Mouse (Mus musculus) liver, adult 2 months (tissue): Measurements from ENCODE around the gene Gabrb3. TPM values are rescaled to one million over a fixed set of nuclear protein-coding genes. Genes with fewer than 3 reads are reported as not detected.

ENCODE experiments used
- DNase-seq: peaks from one replicate; pipeline ENCODE4 v3.0.0-alpha.2; 2011; ENCODE audit warnings: low read depth, low spot score; ENCODE audit errors: extremely low read depth
- H3K27ac ChIP-seq: fragments of 200-500 bp; replicated peaks from 2 replicates; pipeline ENCODE4 v1.5.1; 2012; ENCODE audit warnings: low read depth, mild to moderate bottlenecking, control low read depth, inconsistent platforms, low read length; ENCODE audit not compliant: insufficient read depth
- H3K27me3 ChIP-seq: fragments of 200-500 bp; 2 replicates; pipeline ENCODE4 v1.6.1; 2012; ENCODE audit warnings: mild to moderate bottlenecking, moderate library complexity, low read length, inconsistent platforms; ENCODE audit not compliant: control insufficient read depth, insufficient read depth
- H3K36me3 ChIP-seq: fragments of 200-500 bp; 2 replicates; pipeline ENCODE4 v1.6.1; 2012; ENCODE audit warnings: low read length, inconsistent platforms; ENCODE audit not compliant: control insufficient read depth, insufficient read depth
- H3K4me1 ChIP-seq: fragments of 200-500 bp; 2 replicates; pipeline ENCODE4 v1.6.1; 2011; ENCODE audit warnings: low read length; ENCODE audit not compliant: control insufficient read depth, insufficient read depth
- H3K4me3 ChIP-seq: fragments of 200-500 bp; 2 replicates; pipeline ENCODE4 v1.5.1; 2011; ENCODE audit warnings: low read depth, mild to moderate bottlenecking, control low read depth, low read length, moderate library complexity; ENCODE audit not compliant: insufficient read depth
- H3K79me2 ChIP-seq: fragments of 200-500 bp; 2 replicates; pipeline ENCODE4 v1.6.1; 2012; ENCODE audit warnings: inconsistent platforms, mild to moderate bottlenecking, low read length, moderate library complexity; ENCODE audit not compliant: control insufficient read depth, insufficient read depth
- H3K9ac ChIP-seq: fragments of 200-500 bp; 2 replicates; pipeline ENCODE4 v1.6.1; 2012; ENCODE audit warnings: low read depth, mild to moderate bottlenecking, control low read depth, inconsistent platforms, low read length
- CTCF ChIP-seq: fragments of 200-500 bp; IDR thresholded peaks from 2 replicates; pipeline ENCODE4 v1.5.1; 2011; ENCODE audit warnings: low read depth, low read length, control low read depth
- POLR2A ChIP-seq: fragments of 200-500 bp; IDR thresholded peaks from 2 replicates; pipeline ENCODE4 v1.6.1; 2011; ENCODE audit warnings: low read length, control low read depth; ENCODE audit not compliant: insufficient read depth; ENCODE audit errors: extremely low read depth
- WGBS: fragments of 180-500 bp; shearing (Covaris S2); methylation state at CpG from one replicate; pipeline ENCODE4 v1.1.7; 2018; 5-methylcytosine and 5-hydroxymethylcytosine counted together
- polyA plus RNA-seq: library from polyadenylated mRNA; depleted of rRNA; stranded (reverse); fragments of >200 nt; gene quantifications from 2 replicates; pipeline ENCODE4 v1.2.3, GENCODE M21; 2012; rRNA removed
- total RNA-seq: library from RNA; depleted of rRNA; stranded (reverse); fragments of >200 nt; gene quantifications from 2 replicates; pipeline ENCODE4 v1.2.3, GENCODE M21; 2014; rRNA removed

The Gabrb3 gene
- total RNA-seq (0.27 and 0.28 TPM in 2 replicates), polyA plus RNA-seq (0.07 and 0.55 TPM in 2 replicates)

GRCm38 (mm10) chr7:57419392-57419791 is at the start of gene Gabrb3:
Gene Gabrb3 (plus strand): TSS chr7:57419692.
- Histone ChIP-seq H3K79me2 (no peaks in the 10 kb centered on the region), H3K27me3 (no peaks in the 10 kb centered on the region), H3K9ac (no peak within 1 kb of the TSS), H3K36me3 (no peaks in the 10 kb centered on the region), H3K27ac (no peak within 1 kb of the TSS), H3K4me1 (no peaks in the 10 kb centered on the region), H3K4me3 (no peak within 1 kb of the TSS)
- 76% methylated on average over 2 of the region's 2 CpGs for WGBS
- no peak for TF ChIP-seq POLR2A
- TF ChIP-seq CTCF = no peak
- no peak for DNase-seq

GRCm38 (mm10) chr7:57384112-57384511 is 35.4 kb upstream of the Gabrb3 start:
- Histone ChIP-seq H3K36me3 (no peaks in the 10 kb centered on the region), H3K9ac (no peak overlapping the region), H3K4me1 (no peaks in the 10 kb centered on the region), H3K4me3 (no peak overlapping the region), H3K27me3 (peaks cover 4% of the 10 kb centered on the region; the same call in 1 of the 2 replicates), H3K79me2 (no peaks in the 10 kb centered on the region), H3K27ac (no peak overlapping the region)
- peak; percentile 28 for DNase-seq
- TF ChIP-seq POLR2A = no peak
- TF ChIP-seq CTCF = no peak
- WGBS = 27% methylated on average over 4 of the region's 4 CpGs

GRCm38 (mm10) chr7:57386517-57387340 is 32.8 kb upstream of the Gabrb3 start, which contains the start of gene Gabrg3:
Gene Gabrg3 (minus strand): TSS chr7:57387188.
- Histone ChIP-seq H3K4me1 (no peaks in the 10 kb centered on the region), H3K9ac (no peak within 1 kb of the TSS), H3K79me2 (no peaks in the 10 kb centered on the region), H3K36me3 (no peaks in the 10 kb centered on the region), H3K27ac (no peak within 1 kb of the TSS), H3K4me3 (no peak within 1 kb of the TSS), H3K27me3 (peaks cover 4% of the 10 kb centered on the region; the same call in 1 of the 2 replicates)
- DNase-seq = no peak
- TF ChIP-seq CTCF (no peak), POLR2A (no peak)
- 2% methylated on average over 68 of the region's 71 CpGs for WGBS

GRCm38 (mm10) chr7:57387341-57387654 is 32.2 kb upstream of the Gabrb3 start:
- Histone ChIP-seq H3K9ac (no peak overlapping the region), H3K36me3 (no peaks in the 10 kb centered on the region), H3K27ac (no peak overlapping the region), H3K4me3 (no peak overlapping the region), H3K27me3 (peaks cover 4% of the 10 kb centered on the region; the same call in 1 of the 2 replicates), H3K79me2 (no peaks in the 10 kb centered on the region), H3K4me1 (no peaks in the 10 kb centered on the region)
- 23% methylated on average over 6 of the region's 6 CpGs for WGBS
- TF ChIP-seq POLR2A (no peak), CTCF (no peak)
- no peak for DNase-seq

GRCm38 (mm10) chr7:57390046-57390445 is 29.4 kb upstream of the Gabrb3 start:
- H3K4me1 ChIP-seq = no peaks in the 10 kb centered on the region
- TF ChIP-seq CTCF = no peak
- TF ChIP-seq POLR2A = no peak
- peaks cover 4% of the 10 kb centered on the region; the same call in 1 of the 2 replicates for H3K27me3 ChIP-seq
- H3K79me2 ChIP-seq = no peaks in the 10 kb centered on the region
- H3K27ac ChIP-seq = no peak overlapping the region
- H3K9ac ChIP-seq = no peak overlapping the region
- 40% methylated on average over 4 of the region's 4 CpGs for WGBS
- no peak for DNase-seq
- no peaks in the 10 kb centered on the region for H3K36me3 ChIP-seq
- no peak overlapping the region for H3K4me3 ChIP-seq

GRCm38 (mm10) chr7:57393551-57393950 is 25.9 kb upstream of the Gabrb3 start:
- DNase-seq = no peak
- Histone ChIP-seq H3K27me3 (no peaks in the 10 kb centered on the region), H3K27ac (no peak overlapping the region), H3K4me3 (no peak overlapping the region), H3K4me1 (no peaks in the 10 kb centered on the region), H3K9ac (no peak overlapping the region), H3K36me3 (no peaks in the 10 kb centered on the region), H3K79me2 (no peaks in the 10 kb centered on the region)
- WGBS = 74% methylated on average over 4 of the region's 4 CpGs
- TF ChIP-seq CTCF (no peak), POLR2A (no peak)
